10 mouse cellular contexts compared by ENCODE assay signal in genomic region chr2:85011906-85012604, GRCm38 (mm10). TPM values are rescaled to one million over a fixed set of nuclear protein-coding genes. Genes with fewer than 3 reads are reported as not detected.
DNase-seq lines count a peak whose midpoint lies in the region; ATAC-seq and TF ChIP-seq lines count a peak whose summit lies in the region.
"Had no signal": no experiment of that assay in that cellular context is flagged by ENCODE, and none has a peak within 500 bp of the region (broad histone marks: within the 10 kb centered on the region; RNA-seq: fewer than 3 reads in every experiment).

No protein-coding gene starts in this region.

- H3K9me3 ChIP-seq in liver, postnatal 0 days (ENCODE audit: low read length) = no peaks in the 10 kb centered on the region
- no peaks in the 10 kb centered on the region for H3K9me3 ChIP-seq in midbrain, embryonic 13.5 days

- no peak for TF ChIP-seq POLR2A in kidney, adult 2 months (IDR thresholded peaks at IDR 0.05; ENCODE audit: low read depth, low read length)

- no peaks in the 10 kb centered on the region for H3K27me3 ChIP-seq in kidney, adult 2 months (replicated peaks; ENCODE audit: control insufficient read depth, insufficient read depth, low read length)
- no peaks in the 10 kb centered on the region for H3K27me3 ChIP-seq in liver, postnatal 0 days (ENCODE audit: insufficient read depth, low read length)
- no peaks in the 10 kb centered on the region for H3K27me3 ChIP-seq in midbrain, embryonic 13.5 days

- peak; percentile 76 for TF ChIP-seq EP300 in liver, postnatal 0 days (IDR thresholded peaks at IDR 0.05; ENCODE audit: low read depth)

- no peak overlapping the region for H3K27ac ChIP-seq in kidney, adult 2 months (ENCODE audit: insufficient read depth, low read depth, low read length)
- peak overlapping the region; percentile 81 for H3K27ac ChIP-seq in liver, postnatal 0 days (ENCODE audit: low read depth)
- no peak overlapping the region for H3K27ac ChIP-seq in midbrain, embryonic 13.5 days

- WGBS in kidney, adult 2 months = 55% methylated on average over 9 of the region's 9 CpGs
- 55% methylated on average over 9 of the region's 9 CpGs for WGBS in liver, postnatal 0 days (ENCODE audit: insufficient replicate concordance)
- WGBS in midbrain, embryonic 13.5 days = 83% methylated on average over 9 of the region's 9 CpGs

- H3K36me3 ChIP-seq in kidney, adult 2 months (ENCODE audit: control insufficient read depth, insufficient read depth, low read length) = no peaks in the 10 kb centered on the region
- no peaks in the 10 kb centered on the region for H3K36me3 ChIP-seq in liver, postnatal 0 days (replicated peaks; ENCODE audit: insufficient read depth, low read length)
- no peaks in the 10 kb centered on the region for H3K36me3 ChIP-seq in midbrain, embryonic 13.5 days

- TF ChIP-seq CTCF in kidney, adult 2 months (conservative IDR thresholded peaks at IDR 0.05; ENCODE audit: insufficient read depth, insufficient read length, low read depth, low read length) = no peak
- TF ChIP-seq CTCF in liver, postnatal 0 days (IDR thresholded peaks at IDR 0.05; ENCODE audit: low read depth) = no peak

- no peak overlapping the region for H3K4me3 ChIP-seq in kidney, adult 2 months (ENCODE audit: insufficient read depth, low read depth, low read length)
- 0 out of 2 replicates have a peak overlapping the region, but pooled peaks have one; percentile 9 for H3K4me3 ChIP-seq in liver, postnatal 0 days (ENCODE audit: low read depth, low read length)
- no peak overlapping the region for H3K4me3 ChIP-seq in midbrain, embryonic 13.5 days (replicated peaks)

- ATAC-seq in liver, postnatal 0 days = peak; percentile 93
- no peak for ATAC-seq in midbrain, embryonic 13.5 days
- ATAC-seq: Patski had no signal

- H3K9ac ChIP-seq in liver, postnatal 0 days (replicated peaks) = 0 out of 2 replicates have a peak overlapping the region, but pooled peaks have one; percentile 26
- H3K9ac ChIP-seq in midbrain, embryonic 13.5 days (replicated peaks) = no peak overlapping the region

- DNase-seq in kidney, adult 2 months = peak; percentile 20
- DNase-seq in kidney, postnatal 25 days = no peak
- DNase-seq in c-Kit-negative CD71-positive TER-119-positive erythroid progenitor cells, embryonic 14.5 days (ENCODE audit: low read depth, low spot score) = peak; percentile 77
- DNase-seq in heart, adult 9 months (ENCODE audit: low spot score in 2 of 2) = peak; percentile 32 to 40
- DNase-seq in liver, postnatal 0 days = peak; percentile 62
- no peak for DNase-seq in adrenal gland, adult 2 months
- DNase-seq in cerebellum, adult 9-10 months = no peak

- H3K4me2 ChIP-seq in liver, postnatal 0 days (ENCODE audit: low read depth, low read length) = peak overlapping the region; percentile 52
- no peak overlapping the region for H3K4me2 ChIP-seq in midbrain, embryonic 13.5 days (replicated peaks)

- no peaks in the 10 kb centered on the region for H3K4me1 ChIP-seq in kidney, adult 2 months (ENCODE audit: control insufficient read depth, insufficient read depth, low read length)
- peaks cover 32% of the 10 kb centered on the region for H3K4me1 ChIP-seq in liver, postnatal 0 days (ENCODE audit: insufficient read depth)
- H3K4me1 ChIP-seq in midbrain, embryonic 13.5 days (replicated peaks) = no peaks in the 10 kb centered on the region

RNA-seq across cellular contexts. Expression of gene Prg3, which starts 24.0 kb away (rescaled TPM):
- polyA plus RNA-seq in kidney, adult 2 months (2012; rRNA removed) = 0.28 TPM in 1 of 2 replicates, not detected in the other
- polyA plus RNA-seq in liver, postnatal 0 days (2015; fragmentation: Nextera tagmentation; extraction: Ambion mirVana) = 4.0 and 5.1 TPM in 2 replicates
- total RNA-seq in adrenal gland, adult 2 months (2021) = not detected
- not detected in 2 replicates for polyA plus RNA-seq in adrenal gland, adult 2 months (2012; rRNA removed)
- not detected in 2 replicates for polyA plus RNA-seq in midbrain, embryonic 13.5 days (2015; fragmentation: Nextera tagmentation; extraction: Ambion mirVana)
- total RNA-seq: liver, adult 2 months had no signal
- polyA plus RNA-seq: liver, adult 2 months; Patski had no signal

RNA-seq across cellular contexts. Expression of gene Ssrp1, which starts 25.0 kb away (rescaled TPM):
- polyA plus RNA-seq in kidney, adult 2 months (2012; rRNA removed) = 70.2 and 78.9 TPM in 2 replicates
- polyA plus RNA-seq in liver, postnatal 0 days (2015; fragmentation: Nextera tagmentation; extraction: Ambion mirVana) = 69.8 and 80.8 TPM in 2 replicates
- 100 to 1,000 TPM; 105 to 125 TPM for total RNA-seq in adrenal gland, adult 2 months (2021)
- 78.7 and 92.2 TPM in 2 replicates for polyA plus RNA-seq in adrenal gland, adult 2 months (2012; rRNA removed)
- polyA plus RNA-seq in midbrain, embryonic 13.5 days (2015; fragmentation: Nextera tagmentation; extraction: Ambion mirVana) = 221 and 223 TPM in 2 replicates

RNA-seq across cellular contexts. Expression of gene P2rx3, which starts 25.2 kb away (rescaled TPM):
- polyA plus RNA-seq in kidney, adult 2 months (2012; rRNA removed) = 0.80 and 0.90 TPM in 2 replicates
- 0.56 and 0.57 TPM in 2 replicates for polyA plus RNA-seq in liver, postnatal 0 days (2015; fragmentation: Nextera tagmentation; extraction: Ambion mirVana)
- total RNA-seq in adrenal gland, adult 2 months (2021) = 1 to 10 TPM; 1.1 to 1.4 TPM
- polyA plus RNA-seq in adrenal gland, adult 2 months (2012; rRNA removed) = 0.54 and 0.83 TPM in 2 replicates
- 2.5 and 3.0 TPM in 2 replicates for polyA plus RNA-seq in midbrain, embryonic 13.5 days (2015; fragmentation: Nextera tagmentation; extraction: Ambion mirVana)

RNA-seq across cellular contexts. Expression of gene Prg2, which starts 31.8 kb away (rescaled TPM):
- 0.16 TPM in 1 of 2 replicates, not detected in the other for polyA plus RNA-seq in kidney, adult 2 months (2012; rRNA removed)
- polyA plus RNA-seq in liver, postnatal 0 days (2015; fragmentation: Nextera tagmentation; extraction: Ambion mirVana) = 22.0 and 26.1 TPM in 2 replicates
- not detected for total RNA-seq in adrenal gland, adult 2 months (2021)
- not detected in 2 replicates for polyA plus RNA-seq in adrenal gland, adult 2 months (2012; rRNA removed)
- 0.19 and 0.49 TPM in 2 replicates for polyA plus RNA-seq in midbrain, embryonic 13.5 days (2015; fragmentation: Nextera tagmentation; extraction: Ambion mirVana)
- total RNA-seq: liver, adult 2 months had no signal
- polyA plus RNA-seq: Patski had no signal

RNA-seq across cellular contexts. Expression of gene Tnks1bp1, which starts 35.8 kb away (rescaled TPM):
- polyA plus RNA-seq in kidney, adult 2 months (2012; rRNA removed) = 46.9 and 47.0 TPM in 2 replicates
- 6.0 and 6.5 TPM in 2 replicates for polyA plus RNA-seq in liver, postnatal 0 days (2015; fragmentation: Nextera tagmentation; extraction: Ambion mirVana)
- total RNA-seq in adrenal gland, adult 2 months (2021) = 100 to 1,000 TPM in 1 of 2 experiments, 10 to 100 TPM in 1; 87.8 to 114 TPM
- polyA plus RNA-seq in adrenal gland, adult 2 months (2012; rRNA removed) = 66.5 and 78.9 TPM in 2 replicates
- polyA plus RNA-seq in midbrain, embryonic 13.5 days (2015; fragmentation: Nextera tagmentation; extraction: Ambion mirVana) = 27.1 and 30.9 TPM in 2 replicates

Comparison
In these comparisons a context has a peak if more than half of its experiments do, and no peak if none do; other contexts are left out.
1. DNase-seq: peak in kidney, adult 2 months (single experiment), c-Kit-negative CD71-positive TER-119-positive erythroid progenitor cells, embryonic 14.5 days (single experiment), heart, adult 9 months (2 of 2) and liver, postnatal 0 days (single experiment); none in kidney, postnatal 25 days (0 of 2), adrenal gland, adult 2 months (single experiment) and cerebellum, adult 9-10 months (single experiment).